Mouse (Mus musculus) skeletal muscle tissue, adult 2 months (tissue): ENCODE measurements around the gene Cd4.
"Not testable (repeated sequence)": the region's sequence is repeated elsewhere in the genome, so short reads cannot be mapped to it uniquely, and the experiment has no call there.

Experiments used
- DNase-seq: peaks from one replicate; pipeline ENCODE4 v3.0.0-alpha.2; 2012; ENCODE audit warnings: low read depth, low spot score

Gene Cd4

GRCm38 (mm10) chr6:124915942-124916694 is 28.1 kb upstream of the Cd4 start:
- no peak for DNase-seq

- no peak for DNase-seq
Observed at GRCm38 (mm10) chr6:124915160-124915941, 27.3 kb upstream of the Cd4 start.

- no peak for DNase-seq
Observed at GRCm38 (mm10) chr6:124914511-124914910, 26.5 kb upstream of the Cd4 start.

GRCm38 (mm10) chr6:124913721-124914285 is 25.8 kb upstream of the Cd4 start:
- no peak for DNase-seq

- DNase-seq = no peak
Observed at GRCm38 (mm10) chr6:124913214-124913613, 25.2 kb upstream of the Cd4 start.

- DNase-seq = no peak
Observed at GRCm38 (mm10) chr6:124911533-124912218, 23.7 kb upstream of the Cd4 start, which contains the start of gene Lag3. TSS of gene Lag3 (minus strand) at chr6:124911705.

- DNase-seq = no peak
Observed at GRCm38 (mm10) chr6:124910032-124910431, 22.0 kb upstream of the Cd4 start.

GRCm38 (mm10) chr6:124907767-124908166 is 19.7 kb upstream of the Cd4 start:
- DNase-seq = no peak

- DNase-seq = no peak
Observed at GRCm38 (mm10) chr6:124904991-124905860, 17.2 kb upstream of the Cd4 start.

GRCm38 (mm10) chr6:124904161-124904981 is 16.4 kb upstream of the Cd4 start:
- peak; percentile 87 for DNase-seq

- peak; percentile 93 for DNase-seq
Observed at GRCm38 (mm10) chr6:124903580-124904151, 15.6 kb upstream of the Cd4 start.

GRCm38 (mm10) chr6:124901851-124902250 is 13.8 kb upstream of the Cd4 start:
- DNase-seq = no peak

GRCm38 (mm10) chr6:124900801-124901480 is 12.9 kb upstream of the Cd4 start:
- no peak for DNase-seq

- no peak for DNase-seq
Observed at GRCm38 (mm10) chr6:124900056-124900800, 12.2 kb upstream of the Cd4 start.

- DNase-seq = no peak
Observed at GRCm38 (mm10) chr6:124898359-124898758, 10.3 kb upstream of the Cd4 start.

GRCm38 (mm10) chr6:124894113-124894512 is 6.1 kb upstream of the Cd4 start:
- DNase-seq = not testable (repeated sequence)

GRCm38 (mm10) chr6:124890997-124891396 is 3.0 kb upstream of the Cd4 start:
- DNase-seq = no peak

GRCm38 (mm10) chr6:124888555-124889125 is 619 bp upstream of the Cd4 start:
- no peak for DNase-seq
